Mouse (Mus musculus): Measurements from ENCODE around the gene Ldhc.
"Not testable (repeated sequence)": the region's sequence is repeated elsewhere in the genome, so short reads cannot be mapped to it uniquely, and the experiment has no call there.

The Ldhc gene

DNA sequence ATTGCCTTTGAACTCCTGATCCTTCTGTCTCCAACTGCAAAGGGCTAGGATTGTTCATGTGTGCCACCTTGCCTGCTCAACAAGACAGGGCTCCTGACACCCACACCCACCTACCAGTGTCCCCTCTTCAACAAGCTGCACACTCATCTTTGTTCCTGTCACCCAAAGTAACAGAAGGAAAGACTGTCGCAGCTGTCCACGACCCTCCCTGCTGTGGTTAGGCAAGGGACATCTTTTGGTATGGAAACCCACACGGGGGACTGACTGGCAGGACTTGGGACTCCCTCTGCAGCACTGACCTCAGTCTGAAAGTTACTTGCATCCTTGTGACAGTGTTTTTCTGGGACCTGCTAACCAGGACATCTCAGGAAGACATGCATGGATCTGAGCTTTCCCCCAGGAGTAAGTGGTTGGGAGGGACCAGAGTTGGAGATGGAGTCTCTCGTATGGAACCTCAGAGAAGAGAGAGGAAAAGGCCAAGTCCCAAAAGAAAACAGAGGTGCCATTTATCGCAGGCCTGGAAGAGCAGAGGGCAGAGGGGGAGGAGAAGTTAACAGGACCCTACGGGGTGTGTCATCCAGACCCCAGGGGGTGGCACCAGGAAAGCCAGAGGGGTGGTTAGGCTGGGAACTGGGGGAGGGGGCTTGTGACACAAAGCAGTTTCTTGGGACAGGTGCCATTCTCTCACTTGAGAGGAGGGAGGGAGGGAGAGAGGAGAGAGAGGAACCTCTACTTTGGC is 20.0 kb upstream of the Ldhc start, which contains the start of gene Ldha:
Ldha (plus strand) TSS at position 689 of the 739 bp plus-strand sequence.
- in situ Hi-C loops (cut with MboI; ENCODE audit: low sequenced_read_pairs), result no loop called here

DNA sequence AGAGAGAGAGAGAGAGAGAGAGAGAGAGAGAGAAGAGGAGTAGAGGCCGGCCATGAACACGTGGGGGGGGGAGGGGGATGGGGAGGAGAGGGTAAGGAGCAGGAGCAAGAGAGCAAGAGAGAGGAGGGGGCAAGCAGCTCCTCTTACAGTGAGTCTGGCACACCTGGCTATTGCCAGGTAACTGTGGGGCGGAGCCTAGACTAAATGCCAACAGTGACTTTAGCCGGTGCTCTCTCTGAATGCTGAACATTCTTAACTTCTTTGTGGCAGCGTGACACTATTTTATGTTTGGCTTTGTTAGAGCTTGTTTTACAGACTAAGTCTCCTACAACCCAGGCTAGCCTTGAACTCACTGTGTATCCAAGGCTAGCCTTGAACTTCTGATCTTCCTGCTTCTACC is 18.7 kb upstream of the Ldhc start:
- in situ Hi-C loops (cut with MboI; ENCODE audit: low sequenced_read_pairs), result no loop called here

DNA sequence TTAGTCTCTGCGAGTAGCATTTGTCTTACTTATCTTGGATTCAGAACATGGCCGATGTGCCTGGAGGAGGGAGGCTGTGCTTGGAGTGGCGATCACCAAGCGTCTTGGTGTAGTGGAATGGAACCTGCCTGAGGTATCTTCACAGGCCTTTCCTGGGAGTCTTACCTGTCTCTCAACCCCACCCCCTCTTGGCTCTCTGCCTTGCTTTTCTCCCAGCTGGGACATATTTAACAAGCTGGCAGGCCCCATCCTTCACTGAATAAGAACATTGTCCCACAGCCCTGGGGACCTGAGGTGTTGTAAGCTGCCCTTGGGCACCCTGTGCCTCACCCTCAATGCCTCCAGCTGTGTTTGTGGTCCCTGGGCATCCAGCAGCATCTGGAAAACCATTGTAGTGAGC is 17.4 kb upstream of the Ldhc start:
- in situ Hi-C loops (cut with MboI; ENCODE audit: low sequenced_read_pairs), result no loop called here

DNA sequence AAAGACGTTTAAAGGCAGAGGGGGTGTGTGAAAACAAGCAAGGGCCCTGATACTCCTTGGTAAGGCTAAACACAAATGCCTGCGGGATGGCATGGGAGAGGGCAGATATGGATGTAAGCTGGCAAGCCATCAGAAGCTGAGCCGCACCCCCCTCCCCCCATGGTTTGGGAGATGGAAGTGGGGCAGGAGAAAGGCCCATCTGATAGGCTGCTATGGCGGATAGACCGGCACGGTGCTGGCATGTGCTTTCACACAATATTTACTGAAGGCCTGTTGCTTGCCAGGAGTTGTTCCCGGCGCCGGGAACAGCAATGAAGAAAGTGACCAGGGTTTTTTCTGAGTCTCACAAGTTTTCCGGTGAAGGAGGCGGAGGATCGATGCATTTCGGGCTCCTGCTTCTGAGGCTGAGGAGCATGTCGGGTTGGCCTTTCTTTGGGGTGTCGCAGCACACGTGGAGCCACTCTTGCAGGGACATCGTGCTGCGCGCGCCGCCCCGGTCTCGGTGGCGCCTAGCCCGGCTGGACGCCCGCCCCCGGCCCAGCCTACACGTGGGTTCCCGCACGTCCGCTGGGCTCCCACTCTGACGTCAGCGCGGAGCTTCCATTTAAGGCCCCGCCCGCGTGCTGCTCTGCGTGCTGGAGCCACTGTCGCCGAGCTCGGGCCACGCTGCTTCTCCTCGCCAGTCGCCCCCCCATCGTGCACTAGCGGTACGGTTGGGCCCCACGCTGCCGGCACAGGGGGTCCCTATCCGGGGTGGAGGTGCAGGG is 15.6 kb upstream of the Ldhc start:
- in situ Hi-C loops (cut with MboI; ENCODE audit: low sequenced_read_pairs), result no loop called here

DNA sequence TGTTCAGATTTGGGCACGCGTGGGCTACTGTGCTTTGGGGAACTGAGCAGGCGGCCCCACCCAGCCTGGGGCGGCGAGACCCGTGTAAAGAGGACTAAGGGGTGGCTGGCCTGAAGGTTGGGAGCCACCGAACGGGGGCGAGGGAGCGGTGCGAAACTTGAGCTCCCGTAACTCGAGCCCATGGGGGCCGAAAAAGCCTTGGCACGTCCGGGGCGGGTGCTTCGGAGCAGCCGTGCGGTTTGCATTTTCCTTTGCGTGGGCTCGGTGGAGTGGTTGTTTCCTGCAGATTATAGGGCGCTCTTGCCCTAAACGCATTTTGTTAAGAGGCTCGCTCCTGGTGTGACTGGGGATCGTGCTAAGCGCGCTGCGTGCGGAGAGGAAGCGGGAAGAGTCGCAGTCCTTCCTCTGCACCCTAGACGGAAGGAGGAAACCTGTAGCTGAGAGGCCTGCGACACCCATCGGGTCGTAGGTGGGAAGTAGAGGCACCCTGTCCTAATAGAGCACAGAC is 15.0 kb upstream of the Ldhc start:
- in situ Hi-C loops (cut with MboI; ENCODE audit: low sequenced_read_pairs), result no loop called here

DNA sequence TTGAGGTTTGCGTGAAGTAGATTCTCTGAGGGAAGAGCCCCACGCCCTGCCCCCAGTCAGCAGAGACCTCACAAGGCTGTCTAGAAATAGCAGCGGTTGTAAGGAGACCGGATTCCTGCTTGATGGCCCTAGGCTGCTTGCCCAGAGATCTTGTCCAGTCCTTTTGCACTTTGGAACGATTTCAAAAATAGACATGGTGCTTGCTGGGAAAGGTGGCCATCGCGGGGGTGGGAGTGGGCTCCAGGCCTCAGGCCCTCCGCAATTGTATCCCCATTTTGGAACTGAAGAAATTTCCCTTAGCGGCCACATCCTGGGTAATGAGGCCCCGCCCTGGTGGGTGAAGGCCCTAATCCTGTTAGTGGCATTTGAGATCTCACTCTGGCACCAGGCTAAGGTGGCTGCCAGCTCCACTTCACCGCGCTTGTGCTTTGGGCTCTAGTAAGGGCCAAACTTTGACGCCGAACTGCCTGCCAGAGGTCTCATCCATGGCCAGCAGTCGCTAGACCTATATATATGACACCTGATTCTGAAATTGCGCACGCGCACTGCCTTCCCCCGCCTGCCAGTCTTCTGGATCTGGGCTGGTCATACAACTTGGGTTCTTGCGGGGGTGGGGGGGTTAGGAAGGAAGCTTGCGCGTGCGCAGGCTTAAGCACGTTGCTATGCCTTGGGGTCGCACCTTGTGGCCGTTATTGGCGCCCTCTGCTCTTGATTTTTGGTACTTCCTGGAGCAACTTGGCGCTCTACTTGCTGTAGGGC is 14.3 kb upstream of the Ldhc start:
- in situ Hi-C loops (cut with MboI; ENCODE audit: low sequenced_read_pairs), result no loop called here

DNA sequence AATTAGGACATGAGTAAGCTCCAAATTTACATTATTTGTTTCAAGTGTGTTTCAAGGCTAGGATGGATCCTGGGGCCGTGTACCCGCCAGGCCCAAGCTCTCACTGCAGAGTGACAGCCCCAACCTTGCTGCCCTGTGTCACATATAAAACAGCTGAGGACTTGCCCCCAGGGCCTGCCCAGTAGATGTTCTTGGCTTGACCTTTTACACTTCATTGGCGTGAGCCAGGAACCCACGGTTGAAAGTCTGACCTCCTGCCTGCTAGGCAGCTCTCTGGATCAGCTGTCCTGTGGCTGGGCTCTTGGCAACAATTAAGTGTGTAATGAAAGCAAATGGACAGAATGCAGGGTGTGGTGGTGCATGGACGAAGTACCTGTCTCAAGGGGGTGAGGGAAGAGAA is 11.7 kb upstream of the Ldhc start:
- in situ Hi-C loops (cut with MboI; ENCODE audit: low sequenced_read_pairs), result no loop called here

DNA sequence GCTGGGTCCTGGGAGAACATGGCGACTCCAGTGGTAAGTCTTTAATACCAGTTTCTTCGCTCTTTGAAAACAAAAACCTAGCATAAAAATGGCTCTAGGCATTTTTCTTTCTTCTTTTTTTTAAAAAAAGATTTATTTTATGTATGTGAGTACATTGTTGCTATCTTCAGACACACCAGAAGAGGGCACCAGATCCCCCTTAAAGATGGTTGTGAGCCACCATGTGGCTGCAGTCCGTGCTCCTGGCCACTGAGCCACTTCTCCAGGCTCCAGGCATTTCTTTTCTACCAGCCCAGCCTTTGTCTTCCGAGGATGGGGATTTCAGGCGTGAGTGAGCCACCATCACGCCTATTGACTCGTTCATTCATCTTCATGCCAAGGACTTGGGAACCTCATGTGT is 10.0 kb upstream of the Ldhc start:
- in situ Hi-C loops (cut with MboI; ENCODE audit: low sequenced_read_pairs), result no loop called here

DNA sequence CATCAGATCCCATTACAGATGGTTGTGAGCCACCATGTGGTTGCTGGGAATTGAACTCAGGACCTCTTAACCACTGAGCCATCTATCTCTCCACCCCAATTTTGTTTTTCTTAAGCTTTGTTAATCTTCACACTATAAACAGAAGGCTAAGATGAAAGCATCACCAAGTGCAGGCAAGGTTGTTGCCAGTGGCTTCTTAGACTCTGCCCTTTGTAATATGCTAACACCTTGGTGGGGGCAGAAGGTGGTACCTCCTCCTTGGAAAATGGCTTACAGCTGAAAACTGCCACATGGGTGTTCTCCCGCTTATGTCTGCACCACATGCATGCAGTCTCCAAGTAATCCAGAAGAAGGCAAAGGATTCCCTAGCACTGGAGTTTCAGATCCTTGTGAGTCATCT is 8.3 kb upstream of the Ldhc start:
- in situ Hi-C loops (cut with MboI; ENCODE audit: low sequenced_read_pairs), result no loop called here

DNA sequence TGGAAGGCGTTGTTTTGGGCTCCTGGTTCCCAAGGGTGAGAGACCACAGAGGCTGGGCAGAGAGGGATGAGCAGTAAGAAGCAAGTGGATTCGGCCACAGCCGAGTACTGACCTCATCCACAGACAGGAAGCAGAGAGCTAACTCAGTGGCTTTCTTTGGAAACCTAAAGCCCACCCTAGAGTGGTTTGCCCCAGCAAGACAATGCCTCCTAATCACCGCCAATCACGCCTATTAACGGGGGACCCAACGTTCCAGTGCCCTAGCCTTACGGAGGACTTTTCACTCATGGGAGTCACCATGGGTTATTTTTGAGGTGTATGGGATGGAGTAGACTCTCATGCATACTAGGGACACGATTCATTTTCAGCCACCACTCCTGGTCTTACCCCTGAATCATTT is 7.6 kb upstream of the Ldhc start:
- in situ Hi-C loops (cut with MboI; ENCODE audit: low sequenced_read_pairs), result no loop called here

DNA sequence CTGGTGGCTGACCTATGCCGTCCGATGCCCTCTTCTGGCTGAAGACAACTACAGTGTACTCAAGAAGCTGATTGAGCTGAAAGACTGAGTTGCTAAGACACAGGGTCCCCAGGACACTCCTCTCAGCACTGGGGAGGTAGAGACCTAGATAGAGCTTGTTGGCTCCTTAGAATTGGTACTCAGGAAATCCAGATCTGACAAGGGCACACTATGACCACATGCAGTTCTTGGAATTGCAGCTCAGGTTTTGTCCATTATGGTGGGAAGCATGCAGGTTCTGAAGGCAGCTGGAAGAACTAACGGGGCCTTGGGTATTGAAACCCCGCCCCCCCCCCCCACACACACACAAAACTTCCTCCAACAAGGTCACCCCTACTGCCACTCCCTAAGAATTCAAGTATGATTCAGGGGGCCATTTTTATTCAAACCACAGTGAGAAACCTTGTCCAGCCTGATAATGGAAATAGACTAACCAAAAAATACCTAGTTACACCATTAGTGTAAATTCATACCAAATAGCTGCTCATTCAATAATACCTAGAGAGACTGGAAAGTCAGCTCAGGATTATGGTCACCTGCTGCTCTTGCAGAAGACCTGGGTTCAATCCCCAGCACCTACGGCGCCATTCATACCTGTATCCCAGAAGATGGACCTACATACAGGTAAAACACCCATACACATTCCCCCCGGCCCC is 5.0 kb upstream of the Ldhc start:
- in situ Hi-C loops (cut with MboI; ENCODE audit: low sequenced_read_pairs), result no loop called here

DNA sequence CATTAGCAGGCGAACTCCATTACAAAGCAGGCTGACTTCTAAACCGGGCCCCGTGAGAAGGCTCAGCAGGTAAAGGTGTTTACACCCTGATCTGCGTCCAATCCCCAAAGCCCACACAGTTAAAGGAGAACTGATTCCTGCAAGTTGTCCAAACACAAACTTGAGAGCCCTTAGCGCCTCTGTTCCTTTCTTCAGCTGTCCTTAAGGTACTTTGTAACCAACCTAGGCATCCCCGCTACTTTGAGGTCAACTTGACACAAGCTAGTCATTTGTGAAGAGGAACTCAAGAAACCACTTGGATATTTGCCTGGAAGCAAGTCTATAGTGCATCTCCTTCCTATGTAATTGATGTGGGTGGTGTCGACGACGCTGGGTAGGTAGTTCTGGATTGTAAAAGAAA is 3.6 kb upstream of the Ldhc start:
- in situ Hi-C loops (cut with MboI; ENCODE audit: low sequenced_read_pairs), result no loop called here

DNA sequence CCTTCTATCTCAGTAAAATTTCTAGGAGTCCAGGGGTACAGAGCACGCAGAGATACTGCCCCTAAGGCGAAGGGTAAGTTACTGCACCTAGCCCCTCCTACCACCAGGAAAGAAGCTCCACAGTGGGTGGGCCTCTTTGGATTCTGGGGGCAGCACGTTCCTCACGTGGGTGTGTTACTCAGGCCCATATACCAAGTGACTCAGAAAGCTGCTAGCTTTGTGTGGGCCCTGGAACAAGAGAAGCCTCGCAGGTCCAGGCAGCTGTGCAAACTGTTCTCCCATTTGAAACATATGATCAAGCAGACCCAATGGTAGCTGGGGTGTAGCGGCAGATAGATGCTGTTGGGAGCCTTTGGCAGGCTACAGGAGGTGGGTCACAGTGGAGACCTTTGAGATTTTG is 2.0 kb upstream of the Ldhc start:
- in situ Hi-C loops (cut with MboI; ENCODE audit: low sequenced_read_pairs), result no loop called here

DNA sequence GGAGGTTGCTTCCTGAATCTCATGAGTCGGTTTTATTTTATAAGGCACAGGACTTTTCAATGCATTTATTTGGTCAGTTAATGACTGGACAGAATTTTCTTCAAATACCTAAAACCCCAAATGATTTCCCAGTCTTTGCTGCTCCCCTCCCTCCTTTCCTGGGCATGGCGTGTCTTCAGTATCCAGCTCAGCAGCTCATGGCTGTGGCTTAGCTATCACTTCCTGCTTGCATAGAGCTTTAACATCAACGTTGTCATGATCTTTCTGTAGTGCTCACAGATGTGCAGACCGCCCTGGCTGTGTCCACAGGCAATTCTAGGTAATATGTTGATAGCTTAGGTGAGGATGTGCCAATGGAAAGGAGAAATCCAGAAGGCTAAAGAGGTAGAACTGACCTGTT is 11.0 kb downstream of the Ldhc start:
- in situ Hi-C loops (cut with MboI; ENCODE audit: low sequenced_read_pairs), result no loop called here

DNA sequence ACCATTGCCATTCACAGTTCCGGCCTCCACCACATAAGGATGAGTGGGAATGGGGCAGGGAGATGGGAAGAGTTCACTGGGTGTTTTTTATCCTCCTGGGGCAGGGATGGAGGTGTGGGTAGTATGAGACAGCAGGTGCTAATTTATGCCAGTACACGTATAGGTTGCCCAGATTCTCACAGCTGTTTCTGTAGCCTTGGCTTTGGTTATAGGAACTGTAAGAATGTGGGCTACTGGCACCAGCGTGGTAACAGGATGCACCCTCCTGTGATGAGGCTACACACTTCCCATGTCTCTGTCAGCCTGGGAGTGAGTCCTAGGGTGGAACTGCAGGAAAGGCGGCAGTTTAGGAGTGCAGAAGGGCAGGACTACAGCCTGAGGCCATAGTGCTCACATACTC is 15.8 kb downstream of the Ldhc start:
- in situ Hi-C loops (cut with MboI; ENCODE audit: low sequenced_read_pairs), result no loop called here

DNA sequence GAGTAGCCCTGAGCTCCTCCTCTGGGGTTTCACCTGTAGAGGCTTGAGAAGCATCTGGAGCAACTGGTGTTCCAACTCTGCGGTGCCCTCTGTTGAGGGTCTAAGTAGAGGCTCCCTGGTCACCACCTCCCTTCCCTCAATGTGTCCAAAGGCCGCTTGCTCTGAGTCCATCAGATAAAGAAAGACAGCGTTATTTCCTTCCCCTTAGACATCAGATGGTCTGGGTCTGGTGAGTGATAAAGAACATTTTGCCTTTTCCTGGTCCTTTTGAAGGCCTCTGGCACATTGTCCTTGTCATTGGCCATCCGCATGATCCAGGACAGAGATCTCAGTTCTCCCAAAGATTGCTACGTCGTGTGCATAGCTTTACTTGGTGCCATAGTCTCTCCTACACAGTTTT is 16.3 kb downstream of the Ldhc start:
- in situ Hi-C loops (cut with MboI; ENCODE audit: low sequenced_read_pairs), result no loop called here

DNA sequence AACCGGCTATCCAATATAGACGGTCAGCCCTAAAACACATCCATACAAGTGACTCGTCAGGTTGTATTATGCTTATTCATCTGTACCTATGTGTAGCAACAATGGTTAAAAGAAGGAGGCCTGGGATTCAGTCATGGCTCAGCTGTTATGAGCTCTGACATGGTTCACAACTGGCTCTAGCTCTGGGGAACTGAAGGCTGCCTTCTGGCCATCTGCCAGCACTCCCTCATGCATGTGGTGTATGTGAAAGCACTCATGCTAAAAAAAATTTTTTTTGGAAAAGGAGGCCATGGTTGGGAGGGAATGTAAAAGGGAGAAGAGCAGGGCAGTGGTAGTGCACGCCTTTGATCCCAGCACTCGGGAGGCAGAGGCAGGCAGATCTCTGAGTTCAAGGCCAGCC is 18.8 kb downstream of the Ldhc start:
- in situ Hi-C loops (cut with MboI; ENCODE audit: low sequenced_read_pairs), result no loop called here

DNA sequence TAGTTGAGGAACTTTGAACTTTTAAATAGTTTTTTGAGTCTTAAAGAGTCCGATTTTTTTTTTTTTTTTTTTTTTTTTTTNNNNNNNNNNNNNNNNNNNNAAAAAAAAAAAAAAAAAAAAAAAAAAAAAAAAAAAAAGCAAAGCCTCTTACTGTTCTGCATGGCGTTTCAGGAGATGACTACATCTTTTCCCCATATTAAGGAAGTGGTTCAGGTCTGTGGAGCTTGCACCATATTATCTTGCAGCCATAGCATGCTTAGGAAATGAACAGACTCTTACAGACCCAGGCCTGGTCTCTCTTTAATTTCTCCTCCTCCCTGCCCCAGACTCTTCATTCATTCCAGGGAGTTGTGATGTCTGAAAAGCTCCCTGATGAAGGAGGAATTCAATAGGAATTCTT is 20.0 kb downstream of the Ldhc start:
- in situ Hi-C loops (cut with MboI; ENCODE audit: low sequenced_read_pairs), result no loop called here

DNA sequence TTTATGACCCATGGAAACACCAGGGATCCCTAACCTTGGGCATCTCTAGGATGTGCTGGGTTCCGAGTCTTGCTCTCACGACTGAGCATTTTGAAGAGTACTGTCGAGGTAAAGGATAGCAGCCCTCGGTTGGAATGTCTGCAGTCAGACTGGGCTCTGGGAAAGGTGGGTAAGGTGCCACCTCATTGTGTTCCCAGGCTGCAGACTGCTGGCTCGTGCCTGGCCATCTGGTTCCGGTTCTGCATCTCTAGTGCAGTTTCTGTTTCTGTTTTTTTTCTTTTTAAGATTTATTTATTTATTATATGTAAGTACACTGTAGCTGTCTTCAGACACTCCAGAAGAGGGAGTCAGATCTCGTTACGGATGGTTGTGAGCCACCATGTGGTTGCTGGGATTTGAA is 20.9 kb downstream of the Ldhc start:
- in situ Hi-C loops (cut with MboI; ENCODE audit: low sequenced_read_pairs), result not testable (repeated sequence)

DNA sequence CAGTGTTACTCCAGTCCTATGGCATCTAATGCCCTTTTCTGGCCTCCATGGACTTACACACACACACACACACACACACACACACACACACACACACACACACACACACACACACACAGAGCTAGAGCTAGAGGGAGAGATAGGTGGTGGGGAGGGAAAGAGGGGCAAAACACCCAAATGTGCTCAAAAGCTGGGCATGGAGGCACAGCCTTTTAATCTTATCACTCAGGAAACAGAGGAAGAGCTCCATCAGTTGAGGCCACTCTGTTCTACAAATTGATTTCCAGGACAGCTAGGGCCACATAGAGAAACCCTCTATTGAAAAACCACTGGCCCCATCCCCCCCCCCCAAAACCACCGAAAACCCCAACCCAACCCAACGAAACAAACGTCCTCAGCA is 22.3 kb downstream of the Ldhc start:
- in situ Hi-C loops (cut with MboI; ENCODE audit: low sequenced_read_pairs), result no loop called here

DNA sequence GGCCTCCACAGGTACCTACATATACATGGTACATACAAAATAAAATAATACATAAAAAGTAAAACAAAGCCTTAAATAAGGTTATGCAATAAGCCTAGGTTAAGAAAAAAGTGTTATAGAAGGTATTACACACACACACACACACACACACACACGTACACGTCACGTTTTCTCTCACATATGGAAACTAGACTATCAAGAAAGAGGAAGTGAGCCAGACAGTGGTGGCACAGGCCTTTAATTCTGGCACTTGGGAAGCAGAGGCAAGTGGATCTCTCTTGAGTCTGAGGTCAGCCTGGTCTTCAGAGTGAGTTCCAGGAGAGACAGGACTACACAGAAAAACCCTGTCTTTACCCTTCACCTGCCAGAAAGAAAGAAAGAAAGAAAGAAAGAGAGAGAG is 34.5 kb downstream of the Ldhc start:
- in situ Hi-C loops (cut with MboI; ENCODE audit: low sequenced_read_pairs), result no loop called here

Data from CH12F3 (cell line).